Mouse (Mus musculus): Measurements from ENCODE around the gene Prpf40b.

- TF ChIP-seq CTCF (IDR thresholded peaks at IDR 0.05; ENCODE audit: low read depth) (no peak), EP300 (IDR thresholded peaks at IDR 0.05; ENCODE audit: low read depth) (no peak)
Observed at GRCm38 (mm10) chr15:99334500-99334899, 39.6 kb downstream of the Prpf40b start.
